Mouse (Mus musculus): ENCODE measurements around the gene Vmn1r218. TPM values are rescaled to one million over a fixed set of nuclear protein-coding genes. Genes with fewer than 3 reads are reported as not detected.

The Vmn1r218 gene
- total RNA-seq (2023) = 0.06 TPM in 1 of 4 replicates, not detected in the others

GRCm38 (mm10) chr13:23133099-23133498 is at the start of gene Vmn1r218:
Vmn1r218 (plus strand) TSS chr13:23133155.

GRCm38 (mm10) chr13:23118126-23118525 is 14.8 kb upstream of the Vmn1r218 start, which contains the start of gene Vmn1r217:
Vmn1r217 (minus strand) TSS chr13:23118226.

GRCm38 (mm10) chr13:23159012-23159411 is 26.1 kb downstream of the Vmn1r218 start, which contains the start of gene Vmn1r219:
Vmn1r219 (plus strand) TSS chr13:23159312.

GRCm38 (mm10) chr13:23187875-23188274 is 54.9 kb downstream of the Vmn1r218 start, which contains the start of gene Vmn1r220:
Vmn1r220 (minus strand) TSS chr13:23187975.

Other genes starting within 250 kb of the Vmn1r218 start
- gene Vmn1r212, start 248.9 kb upstream of the Vmn1r218 start, total RNA-seq (2023) = not detected in 4 replicates
- not detected in 4 replicates for gene Vmn1r213, start 125.5 kb upstream of the Vmn1r218 start, total RNA-seq (2023)
- gene Vmn1r214, start 102.7 kb upstream of the Vmn1r218 start, total RNA-seq (2023) = not detected in 4 replicates
- not detected in 4 replicates for gene Vmn1r215, start 65.1 kb upstream of the Vmn1r218 start, total RNA-seq (2023)
- not detected in 4 replicates for gene Vmn1r217, start 14.9 kb upstream of the Vmn1r218 start, total RNA-seq (2023)
- gene Vmn1r219, start 26.2 kb downstream of the Vmn1r218 start, total RNA-seq (2023) = not detected in 4 replicates
- not detected in 4 replicates for gene Vmn1r220, start 54.8 kb downstream of the Vmn1r218 start, total RNA-seq (2023)
- not detected in 4 replicates for gene Vmn1r221, start 81.0 kb downstream of the Vmn1r218 start, total RNA-seq (2023)
- not detected in 4 replicates for gene Vmn1r222, start 102.8 kb downstream of the Vmn1r218 start, total RNA-seq (2023)
- not detected in 4 replicates for gene Vmn1r223, start 114.0 kb downstream of the Vmn1r218 start, total RNA-seq (2023)
- gene Zfp322a, start 236.1 kb downstream of the Vmn1r218 start, total RNA-seq (2023) = 15.1 to 19.7 TPM (median 15.9 TPM) in 4 replicates